Mouse (Mus musculus) neural tube, embryonic 13.5 days (tissue): ENCODE measurements around the gene Pnn. TPM values are rescaled to one million over a fixed set of nuclear protein-coding genes. Genes with fewer than 3 reads are reported as not detected.

Source experiments
- ATAC-seq: fragments of 200-750 bp; cut with Nextera tagmentation; 2 replicates; pipeline ENCODE4 v1.8.0; 2017; ENCODE audit warnings: low read depth, mild to moderate bottlenecking, moderate TSS enrichment, moderate library complexity
- H3K27ac ChIP-seq: fragments of 300-500 bp; sonication (generic); replicated peaks from 2 replicates; pipeline ENCODE4 v1.5.1; 2015; ENCODE audit warnings: moderate library complexity, mild to moderate bottlenecking, inconsistent platforms
- H3K27me3 ChIP-seq: fragments of 300-500 bp; sonication (generic); 2 replicates; pipeline ENCODE4 v1.6.1; 2015; ENCODE audit warnings: mild to moderate bottlenecking, inconsistent platforms
- H3K36me3 ChIP-seq: fragments of 300-500 bp; sonication (generic); 2 replicates; pipeline ENCODE4 v1.6.1; 2015; ENCODE audit warnings: mild to moderate bottlenecking, inconsistent platforms
- H3K4me1 ChIP-seq: fragments of 300-500 bp; sonication (generic); replicated peaks from 2 replicates; pipeline ENCODE4 v1.6.1; 2015; ENCODE audit warnings: inconsistent platforms
- H3K4me2 ChIP-seq: fragments of 300-500 bp; sonication (generic); 2 replicates; pipeline ENCODE4 v1.6.1; 2015; ENCODE audit warnings: inconsistent platforms, mild to moderate bottlenecking, moderate library complexity
- H3K4me3 ChIP-seq: fragments of 300-500 bp; sonication (generic); 2 replicates; pipeline ENCODE4 v1.5.1; 2015; ENCODE audit warnings: mild to moderate bottlenecking, inconsistent platforms
- H3K9ac ChIP-seq: fragments of 300-500 bp; sonication (generic); 2 replicates; pipeline ENCODE4 v1.6.1; 2015; ENCODE audit warnings: moderate library complexity, mild to moderate bottlenecking, inconsistent platforms
- H3K9me3 ChIP-seq: fragments of 300-500 bp; sonication (generic); 2 replicates; pipeline ENCODE4 v1.6.1; 2016; ENCODE audit warnings: inconsistent platforms
- whole genome bisulfite sequencing: fragments of 180-500 bp; shearing (Covaris S2); methylation state at CpG from one replicate; pipeline ENCODE4 v1.1.7; 2015; 5-methylcytosine and 5-hydroxymethylcytosine counted together
- polyA plus RNA-seq: library from polyadenylated mRNA; unstranded; fragments of >200 nt; fragmentation: Nextera tagmentation; extraction: Ambion mirVana; gene quantifications from 2 replicates; pipeline ENCODE4 v1.2.1, GENCODE M21; 2015

The Pnn gene
- polyA plus RNA-seq, 1 experiment from 2014 or later, result 83.2 TPM

GRCm38 (mm10) chr12:59077883-59078282, 11.2 kb downstream of the Pnn start:
- no peaks in the 10 kb centered on the region for H3K9me3 ChIP-seq
- no peak overlapping the region for H3K4me3 ChIP-seq
- WGBS, result 97% methylated on average over 3 of the region's 3 CpGs
- peaks cover 11% of the 10 kb centered on the region for H3K36me3 ChIP-seq
- H3K27me3 ChIP-seq, result no peaks in the 10 kb centered on the region
- H3K9ac ChIP-seq, result no peak overlapping the region
- no peak overlapping the region for H3K27ac ChIP-seq
- H3K4me2 ChIP-seq, result no peak overlapping the region
- no peak for ATAC-seq
- no peaks in the 10 kb centered on the region for H3K4me1 ChIP-seq

- no peak for ATAC-seq
- Histone ChIP-seq H3K4me1 (no peaks in the 10 kb centered on the region), H3K4me2 (no peak overlapping the region), H3K27me3 (no peaks in the 10 kb centered on the region), H3K27ac (no peak overlapping the region), H3K36me3 (0 out of 2 replicates have a peak, but pooled peaks cover 2% of the 10 kb centered on the region), H3K9me3 (no peaks in the 10 kb centered on the region), H3K4me3 (no peak overlapping the region), H3K9ac (no peak overlapping the region)
- WGBS, result 87% methylated on average over 4 of the region's 4 CpGs
Observed at GRCm38 (mm10) chr12:59080461-59080860, 13.8 kb downstream of the Pnn start.

GRCm38 (mm10) chr12:59084446-59084845, 17.8 kb downstream of the Pnn start:
- no peak for ATAC-seq
- Histone ChIP-seq H3K4me1 (no peaks in the 10 kb centered on the region), H3K27me3 (no peaks in the 10 kb centered on the region), H3K9ac (no peak overlapping the region), H3K4me3 (no peak overlapping the region), H3K9me3 (no peaks in the 10 kb centered on the region), H3K27ac (no peak overlapping the region), H3K36me3 (no peaks in the 10 kb centered on the region), H3K4me2 (no peak overlapping the region)
- 77% methylated on average over 5 of the region's 5 CpGs for WGBS

- Histone ChIP-seq H3K4me3 (no peak overlapping the region), H3K4me2 (no peak overlapping the region), H3K9me3 (no peaks in the 10 kb centered on the region), H3K4me1 (no peaks in the 10 kb centered on the region), H3K27me3 (no peaks in the 10 kb centered on the region), H3K36me3 (no peaks in the 10 kb centered on the region), H3K9ac (no peak overlapping the region), H3K27ac (no peak overlapping the region)
- WGBS, result 89% methylated on average over 5 of the region's 5 CpGs
- no peak for ATAC-seq
Observed at GRCm38 (mm10) chr12:59086171-59086570, 19.5 kb downstream of the Pnn start.

GRCm38 (mm10) chr12:59093543-59093942, 26.9 kb downstream of the Pnn start:
- 68% methylated on average over 2 of the region's 2 CpGs for WGBS
- H3K9ac ChIP-seq, result no peak overlapping the region
- no peak for ATAC-seq
- H3K9me3 ChIP-seq, result no peaks in the 10 kb centered on the region
- H3K4me1 ChIP-seq, result no peaks in the 10 kb centered on the region
- no peak overlapping the region for H3K4me2 ChIP-seq
- H3K36me3 ChIP-seq, result no peaks in the 10 kb centered on the region
- no peak overlapping the region for H3K4me3 ChIP-seq
- H3K27me3 ChIP-seq, result no peaks in the 10 kb centered on the region
- H3K27ac ChIP-seq, result no peak overlapping the region

- H3K4me2 ChIP-seq, result no peak within 1 kb of the TSS
- H3K27me3 ChIP-seq, result no peaks in the 10 kb centered on the region
- H3K9me3 ChIP-seq, result no peaks in the 10 kb centered on the region
- no peaks in the 10 kb centered on the region for H3K36me3 ChIP-seq
- H3K9ac ChIP-seq, result no peak within 1 kb of the TSS
- H3K27ac ChIP-seq, result no peak within 1 kb of the TSS
- WGBS, result 78% methylated on average over 19 of the region's 19 CpGs
- H3K4me3 ChIP-seq, result no peak within 1 kb of the TSS
- no peaks in the 10 kb centered on the region for H3K4me1 ChIP-seq
- ATAC-seq, result no peak
Observed at GRCm38 (mm10) chr12:59095104-59096025, 28.7 kb downstream of the Pnn start, which contains the start of gene Mia2. TSS of gene Mia2 (plus strand) at chr12:59095799.

- H3K27me3 ChIP-seq, result no peaks in the 10 kb centered on the region
- ATAC-seq, result no peak
- H3K4me2 ChIP-seq, result no peak overlapping the region
- no peaks in the 10 kb centered on the region for H3K4me1 ChIP-seq
- WGBS, result 72% methylated on average over 5 of the region's 5 CpGs
- H3K4me3 ChIP-seq, result no peak overlapping the region
- H3K36me3 ChIP-seq, result no peaks in the 10 kb centered on the region
- H3K9ac ChIP-seq, result no peak overlapping the region
- no peaks in the 10 kb centered on the region for H3K9me3 ChIP-seq
- no peak overlapping the region for H3K27ac ChIP-seq
Observed at GRCm38 (mm10) chr12:59104771-59105170, 38.1 kb downstream of the Pnn start.

- WGBS, result 85% methylated on average over 6 of the region's 6 CpGs
- Histone ChIP-seq H3K4me3 (no peak overlapping the region), H3K9me3 (no peaks in the 10 kb centered on the region), H3K9ac (no peak overlapping the region), H3K4me2 (no peak overlapping the region), H3K4me1 (no peaks in the 10 kb centered on the region), H3K36me3 (no peaks in the 10 kb centered on the region), H3K27me3 (no peaks in the 10 kb centered on the region), H3K27ac (no peak overlapping the region)
- ATAC-seq, result no peak
Observed at GRCm38 (mm10) chr12:59105914-59106313, 39.2 kb downstream of the Pnn start.

- Histone ChIP-seq H3K9ac (no peak overlapping the region), H3K27me3 (no peaks in the 10 kb centered on the region), H3K4me2 (no peak overlapping the region), H3K9me3 (no peaks in the 10 kb centered on the region), H3K4me1 (no peaks in the 10 kb centered on the region), H3K4me3 (no peak overlapping the region), H3K36me3 (no peaks in the 10 kb centered on the region), H3K27ac (no peak overlapping the region)
- WGBS, result 91% methylated on average over 5 of the region's 5 CpGs
- no peak for ATAC-seq
Observed at GRCm38 (mm10) chr12:59106491-59106890, 39.8 kb downstream of the Pnn start.

- H3K9ac ChIP-seq, result no peak overlapping the region
- WGBS, result 85% methylated on average over 4 of the region's 4 CpGs
- ATAC-seq, result no peak
- H3K36me3 ChIP-seq, result no peaks in the 10 kb centered on the region
- no peak overlapping the region for H3K4me2 ChIP-seq
- H3K9me3 ChIP-seq, result no peaks in the 10 kb centered on the region
- no peaks in the 10 kb centered on the region for H3K27me3 ChIP-seq
- H3K27ac ChIP-seq, result no peak overlapping the region
- H3K4me3 ChIP-seq, result no peak overlapping the region
- no peaks in the 10 kb centered on the region for H3K4me1 ChIP-seq
Observed at GRCm38 (mm10) chr12:59107926-59108325, 41.2 kb downstream of the Pnn start.

- no peak overlapping the region for H3K4me2 ChIP-seq
- H3K27me3 ChIP-seq, result no peaks in the 10 kb centered on the region
- H3K4me3 ChIP-seq, result no peak overlapping the region
- no peaks in the 10 kb centered on the region for H3K4me1 ChIP-seq
- H3K9ac ChIP-seq, result no peak overlapping the region
- WGBS, result 91% methylated on average over 3 of the region's 3 CpGs
- H3K9me3 ChIP-seq, result no peaks in the 10 kb centered on the region
- no peaks in the 10 kb centered on the region for H3K36me3 ChIP-seq
- H3K27ac ChIP-seq, result no peak overlapping the region
- no peak for ATAC-seq
Observed at GRCm38 (mm10) chr12:59117184-59117583, 50.5 kb downstream of the Pnn start.
